Mouse (Mus musculus) erythroblast, embryonic 14.5 days (primary cell): ENCODE results near the gene Sun2.

ENCODE experiments used
- GATA1 ChIP-seq: IDR thresholded peaks from 2 replicates; pipeline ENCODE4 v1.6.1; 2012; ENCODE audit warnings: low read length, inconsistent platforms, mixed read lengths
- TAL1 ChIP-seq: IDR thresholded peaks from 3 replicates; pipeline ENCODE4 v1.6.1; 2012; ENCODE audit warnings: low read length, inconsistent platforms, mixed read lengths

DNA sequence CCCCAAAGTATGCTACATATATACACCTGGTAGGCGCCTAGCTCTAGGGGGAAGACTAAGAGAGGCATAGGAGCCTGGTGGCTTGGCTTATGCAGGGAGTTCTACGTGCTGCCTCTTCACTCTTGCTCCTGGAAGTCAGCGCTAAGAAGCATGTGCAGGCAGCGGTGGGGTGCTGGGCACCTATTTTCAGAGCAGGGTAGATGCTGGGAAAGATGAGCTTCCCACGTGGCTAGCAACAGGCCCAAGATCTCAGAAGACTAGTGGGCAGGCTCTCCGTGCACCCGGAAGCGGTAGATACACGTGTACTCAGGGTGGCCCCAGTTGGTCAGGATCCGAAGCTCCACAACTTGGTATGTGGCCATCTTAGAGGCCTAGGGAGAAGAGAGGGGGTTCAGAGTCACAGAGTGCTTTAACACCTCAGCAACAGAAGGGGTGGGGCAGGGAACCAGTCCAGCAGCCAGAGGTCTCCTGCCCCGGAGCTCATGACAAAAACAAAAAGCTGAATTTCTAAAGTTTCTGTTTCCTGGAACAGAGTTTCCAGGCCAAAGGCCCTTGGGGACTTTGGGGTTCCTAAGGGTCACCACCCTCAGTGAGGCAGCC is 17.0 kb downstream of the Sun2 start:
- TF ChIP-seq GATA1, result no peak
- no peak for TF ChIP-seq TAL1
